Mouse (Mus musculus) embryonic facial prominence, embryonic 15.5 days (tissue): ENCODE results near the gene Fam57a. TPM values are rescaled to one million over a fixed set of nuclear protein-coding genes. Genes with fewer than 3 reads are reported as not detected.
A peak's percentile ranks its signal among the peaks of the same experiment; 100 is the strongest.

ENCODE experiments used
- ATAC-seq: fragments of 200-750 bp; cut with Nextera tagmentation; 2 replicates; pipeline ENCODE4 v1.8.0; 2017; ENCODE audit warnings: low read depth, moderate TSS enrichment; ENCODE audit not compliant: insufficient number of reproducible peaks, low FRiP score, low TSS enrichment
- H3K27ac ChIP-seq: fragments of 300-500 bp; sonication (generic); replicated peaks from 2 replicates; pipeline ENCODE4 v1.5.1; 2015; ENCODE audit warnings: mild to moderate bottlenecking, inconsistent platforms
- H3K27me3 ChIP-seq: fragments of 300-500 bp; sonication (generic); 2 replicates; pipeline ENCODE4 v1.6.1; 2015; ENCODE audit warnings: inconsistent platforms
- H3K36me3 ChIP-seq: fragments of 300-500 bp; sonication (generic); 2 replicates; pipeline ENCODE4 v1.6.1; 2015; ENCODE audit warnings: mild to moderate bottlenecking, inconsistent platforms
- H3K4me1 ChIP-seq: fragments of 300-500 bp; sonication (generic); 2 replicates; pipeline ENCODE4 v1.6.1; 2015; ENCODE audit warnings: inconsistent platforms
- H3K4me2 ChIP-seq: fragments of 300-500 bp; sonication (generic); replicated peaks from 2 replicates; pipeline ENCODE4 v1.6.1; 2015; ENCODE audit warnings: mild to moderate bottlenecking, inconsistent platforms
- H3K4me3 ChIP-seq: fragments of 300-500 bp; sonication (generic); replicated peaks from 2 replicates; pipeline ENCODE4 v1.5.1; 2015; ENCODE audit warnings: mild to moderate bottlenecking, inconsistent platforms
- H3K9ac ChIP-seq: fragments of 300-500 bp; sonication (generic); 2 replicates; pipeline ENCODE4 v1.6.1; 2015; ENCODE audit warnings: inconsistent platforms
- H3K9me3 ChIP-seq: fragments of 300-500 bp; sonication (generic); replicated peaks from 2 replicates; pipeline ENCODE4 v1.6.1; 2016; ENCODE audit warnings: inconsistent platforms
- WGBS: fragments of 180-500 bp; shearing (Covaris S2); methylation state at CpG from one replicate; pipeline ENCODE4 v1.1.7; 2015; 5-methylcytosine and 5-hydroxymethylcytosine counted together
- polyA plus RNA-seq: library from polyadenylated mRNA; unstranded; fragments of >200 nt; fragmentation: Nextera tagmentation; extraction: Ambion mirVana; gene quantifications from 2 replicates; pipeline ENCODE4 v1.2.1, GENCODE M21; 2015

Gene Fam57a
- polyA plus RNA-seq, 1 experiment from 2014 or later, result 74.0 TPM

GRCm38 (mm10) chr11:76154200-76154599 is 25.3 kb upstream of the Fam57a start:
- no peak overlapping the region for H3K9ac ChIP-seq
- H3K27me3 ChIP-seq, result no peaks in the 10 kb centered on the region
- H3K27ac ChIP-seq, result no peak overlapping the region
- no peak overlapping the region for H3K4me3 ChIP-seq
- H3K36me3 ChIP-seq, result peaks cover 6% of the 10 kb centered on the region; the same call in 1 of the 2 replicates
- no peaks in the 10 kb centered on the region for H3K9me3 ChIP-seq
- WGBS, result 88% methylated on average over 2 of the region's 2 CpGs
- H3K4me1 ChIP-seq, result peaks cover 4% of the 10 kb centered on the region
- no peak overlapping the region for H3K4me2 ChIP-seq
- ATAC-seq, result no peak

GRCm38 (mm10) chr11:76154861-76155260 is 24.6 kb upstream of the Fam57a start:
- H3K27me3 ChIP-seq, result no peaks in the 10 kb centered on the region
- peaks cover 6% of the 10 kb centered on the region; the same call in 1 of the 2 replicates for H3K36me3 ChIP-seq
- H3K9ac ChIP-seq, result no peak overlapping the region
- ATAC-seq, result no peak
- 65% methylated on average over 2 of the region's 2 CpGs for WGBS
- no peaks in the 10 kb centered on the region for H3K9me3 ChIP-seq
- H3K4me1 ChIP-seq, result 0 out of 2 replicates have a peak, but pooled peaks cover 1% of the 10 kb centered on the region
- no peak overlapping the region for H3K27ac ChIP-seq
- H3K4me3 ChIP-seq, result no peak overlapping the region
- H3K4me2 ChIP-seq, result no peak overlapping the region

DNA sequence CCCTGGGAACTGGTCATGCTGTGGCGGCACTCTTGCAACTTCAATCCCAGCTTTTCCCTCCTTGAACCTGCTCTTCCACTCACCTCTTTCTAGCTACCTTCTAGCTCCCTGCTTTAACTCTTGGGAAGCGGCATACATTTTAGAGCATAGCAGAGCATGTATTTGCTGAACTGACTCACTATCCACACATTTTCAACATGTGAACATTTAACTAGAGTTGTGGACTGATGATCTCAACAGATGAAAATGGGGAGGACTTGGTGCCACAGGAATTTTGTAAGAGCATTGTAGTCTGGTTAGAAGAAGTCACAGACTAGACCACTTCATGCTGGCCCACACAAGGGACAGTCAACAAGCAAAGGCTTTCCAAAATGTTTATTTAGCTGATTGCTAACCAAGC is 21.1 kb upstream of the Fam57a start:
- ATAC-seq, result no peak
- Histone ChIP-seq H3K9ac (no peak overlapping the region), H3K4me3 (no peak overlapping the region), H3K36me3 (peaks cover 9% of the 10 kb centered on the region), H3K9me3 (no peaks in the 10 kb centered on the region), H3K27ac (no peak overlapping the region), H3K27me3 (no peaks in the 10 kb centered on the region), H3K4me2 (no peak overlapping the region), H3K4me1 (0 out of 2 replicates have a peak, but pooled peaks cover 7% of the 10 kb centered on the region)
- 87% methylated on average over 2 of the region's 2 CpGs for WGBS

- 0 out of 2 replicates have a peak overlapping the region, but pooled peaks have one; percentile 11 for H3K27ac ChIP-seq
Measured at GRCm38 (mm10) chr11:76160251-76160650, 19.2 kb upstream of the Fam57a start.

DNA sequence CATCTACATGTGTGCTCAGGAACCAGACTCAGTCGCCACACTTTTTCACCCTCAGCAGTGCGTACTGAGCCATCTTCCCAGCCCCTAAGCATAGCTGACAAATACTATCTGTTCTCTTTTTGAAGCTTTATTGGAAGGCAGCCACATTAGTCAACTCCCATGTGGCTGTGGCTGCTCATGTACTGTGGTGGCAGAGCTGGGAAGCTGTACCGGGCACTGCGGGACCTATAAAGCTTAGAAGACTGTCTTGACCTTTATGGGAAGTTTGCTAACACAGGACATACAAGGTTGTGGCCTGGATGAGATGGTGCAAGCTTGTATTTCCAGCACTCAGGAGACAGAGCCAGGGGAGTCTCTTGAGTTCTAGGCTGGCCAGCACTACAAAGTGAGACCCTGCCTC is 12.8 kb upstream of the Fam57a start:
- no peaks in the 10 kb centered on the region for H3K27me3 ChIP-seq
- H3K4me3 ChIP-seq, result no peak overlapping the region
- 84% methylated on average over 4 of the region's 4 CpGs for WGBS
- H3K9me3 ChIP-seq, result no peaks in the 10 kb centered on the region
- no peak overlapping the region for H3K4me2 ChIP-seq
- ATAC-seq, result no peak
- peaks cover 16% of the 10 kb centered on the region for H3K4me1 ChIP-seq
- H3K36me3 ChIP-seq, result peaks cover 15% of the 10 kb centered on the region
- no peak overlapping the region for H3K27ac ChIP-seq
- H3K9ac ChIP-seq, result no peak overlapping the region

More at GRCm38 (mm10) chr11:76160251-76160650, 19.2 kb upstream of the Fam57a start:
- 18% methylated on average over 6 of the region's 6 CpGs for WGBS
- Histone ChIP-seq H3K36me3 (peaks cover 13% of the 10 kb centered on the region), H3K9me3 (no peaks in the 10 kb centered on the region), H3K4me3 (no peak overlapping the region), H3K4me1 (0 out of 2 replicates have a peak, but pooled peaks cover 7% of the 10 kb centered on the region), H3K27me3 (no peaks in the 10 kb centered on the region), H3K4me2 (no peak overlapping the region), H3K9ac (no peak overlapping the region)
- no peak for ATAC-seq

DNA sequence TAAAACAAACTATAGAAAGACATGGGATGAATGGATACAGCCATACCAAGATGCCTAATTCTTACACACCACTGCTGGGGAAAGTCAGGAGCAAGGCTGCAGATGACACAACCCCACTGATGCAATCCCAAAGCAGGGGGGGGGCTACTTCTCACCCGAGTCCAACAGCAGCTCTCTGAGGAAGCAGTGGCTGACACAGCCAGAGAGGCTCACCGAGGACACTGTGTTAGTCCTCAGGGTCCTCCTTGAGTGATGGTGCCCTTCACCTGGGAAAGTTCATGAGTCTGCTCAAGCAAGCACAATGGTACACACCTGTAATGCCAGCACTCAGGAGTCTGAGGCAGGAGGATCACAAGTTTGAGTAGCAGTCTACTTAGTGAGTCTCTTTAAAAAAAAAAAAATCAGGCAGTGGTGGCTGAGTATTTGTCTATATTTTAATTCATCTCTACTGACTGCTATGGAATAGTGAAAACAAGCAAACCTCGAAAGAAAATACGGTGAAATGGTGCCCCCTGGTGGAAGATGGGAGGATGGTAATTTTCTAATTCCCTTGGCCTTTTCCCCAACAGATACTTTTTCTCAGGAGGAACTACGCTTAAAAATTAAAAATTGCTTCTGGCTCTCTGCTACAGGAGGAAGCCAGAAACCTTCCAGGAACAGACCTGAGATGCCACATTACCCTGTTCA is 12.2 kb upstream of the Fam57a start:
- no peak for ATAC-seq
- Histone ChIP-seq H3K27me3 (no peaks in the 10 kb centered on the region), H3K36me3 (peaks cover 20% of the 10 kb centered on the region), H3K4me1 (peaks cover 16% of the 10 kb centered on the region), H3K4me3 (no peak overlapping the region), H3K4me2 (no peak overlapping the region), H3K27ac (no peak overlapping the region), H3K9me3 (no peaks in the 10 kb centered on the region), H3K9ac (no peak overlapping the region)
- WGBS, result 17% methylated on average over 5 of the region's 5 CpGs

- peaks cover 16% of the 10 kb centered on the region for H3K4me1 ChIP-seq
- H3K27ac ChIP-seq, result no peak overlapping the region
- no peak for ATAC-seq
- WGBS, result 60% methylated on average over 3 of the region's 3 CpGs
- no peak overlapping the region for H3K9ac ChIP-seq
- peaks cover 26% of the 10 kb centered on the region for H3K36me3 ChIP-seq
- no peaks in the 10 kb centered on the region for H3K27me3 ChIP-seq
- no peak overlapping the region for H3K4me3 ChIP-seq
- H3K4me2 ChIP-seq, result no peak overlapping the region
- no peaks in the 10 kb centered on the region for H3K9me3 ChIP-seq
Measured at GRCm38 (mm10) chr11:76168976-76169375, 10.5 kb upstream of the Fam57a start.

GRCm38 (mm10) chr11:76170207-76170606 is 9.3 kb upstream of the Fam57a start:
- Histone ChIP-seq H3K4me3 (no peak overlapping the region), H3K4me1 (peaks cover 16% of the 10 kb centered on the region), H3K27me3 (no peaks in the 10 kb centered on the region), H3K9ac (no peak overlapping the region), H3K4me2 (no peak overlapping the region), H3K9me3 (no peaks in the 10 kb centered on the region), H3K36me3 (peaks cover 24% of the 10 kb centered on the region), H3K27ac (no peak overlapping the region)
- 65% methylated on average over 5 of the region's 5 CpGs for WGBS
- ATAC-seq, result no peak

GRCm38 (mm10) chr11:76178726-76179494 is 561 bp upstream of the Fam57a start:
- Histone ChIP-seq H3K4me1 (peaks cover 11% of the 10 kb centered on the region), H3K36me3 (peaks cover 14% of the 10 kb centered on the region), H3K27ac (peak overlapping the region; percentile 71), H3K9me3 (no peaks in the 10 kb centered on the region), H3K9ac (peak overlapping the region; percentile 62), H3K4me2 (peak overlapping the region; percentile 95), H3K27me3 (no peaks in the 10 kb centered on the region), H3K4me3 (peak overlapping the region; percentile 94)
- 1% methylated on average over 28 of the region's 28 CpGs for WGBS
- ATAC-seq, result peak; percentile 61

- H3K36me3 ChIP-seq, result 0 out of 2 replicates have a peak, but pooled peaks cover 12% of the 10 kb centered on the region
- ATAC-seq, result no peak
- 18% methylated on average over 7 of the region's 7 CpGs for WGBS
- no peaks in the 10 kb centered on the region for H3K9me3 ChIP-seq
- H3K4me1 ChIP-seq, result peaks cover 11% of the 10 kb centered on the region
- no peaks in the 10 kb centered on the region for H3K27me3 ChIP-seq
- peak overlapping the region; percentile 62 for H3K9ac ChIP-seq
- H3K27ac ChIP-seq, result peak overlapping the region; percentile 71; the same call in 1 of the 2 replicates
- H3K4me3 ChIP-seq, result peak overlapping the region; percentile 94
- peak overlapping the region; percentile 95 for H3K4me2 ChIP-seq
Measured at GRCm38 (mm10) chr11:76180146-76180540, 672 bp downstream of the Fam57a start.

GRCm38 (mm10) chr11:76183745-76184144 is 4.3 kb downstream of the Fam57a start:
- H3K36me3 ChIP-seq, result no peaks in the 10 kb centered on the region
- no peak for ATAC-seq
- 74% methylated on average over 4 of the region's 4 CpGs for WGBS
- H3K4me1 ChIP-seq, result peaks cover 5% of the 10 kb centered on the region; the same call in 1 of the 2 replicates
- no peaks in the 10 kb centered on the region for H3K9me3 ChIP-seq
- no peak overlapping the region for H3K4me2 ChIP-seq
- H3K27me3 ChIP-seq, result no peaks in the 10 kb centered on the region
- H3K4me3 ChIP-seq, result no peak overlapping the region
- H3K27ac ChIP-seq, result no peak overlapping the region
- no peak overlapping the region for H3K9ac ChIP-seq
